Mouse (Mus musculus) midbrain, postnatal 0 days (tissue): ENCODE results near the gene Tbc1d10b. TPM values are rescaled to one million over a fixed set of nuclear protein-coding genes. Genes with fewer than 3 reads are reported as not detected.
A peak's percentile ranks its signal among the peaks of the same experiment; 100 is the strongest.

Source experiments
- ATAC-seq: fragments of 200-750 bp; cut with Nextera tagmentation; 2 replicates; pipeline ENCODE4 v1.8.0; 2017; ENCODE audit warnings: moderate number of reproducible peaks, mild to moderate bottlenecking, moderate TSS enrichment, moderate library complexity; ENCODE audit not compliant: low FRiP score
- DNase-seq: peaks from one replicate; pipeline ENCODE4 v3.0.0-alpha.2; 2015; ENCODE audit warnings: low spot score
- H3K27ac ChIP-seq: fragments of 300-500 bp; sonication (generic); 2 replicates; pipeline ENCODE4 v1.5.1; 2014; ENCODE audit warnings: low read depth, mild to moderate bottlenecking, low read length, mixed read lengths
- H3K27me3 ChIP-seq: fragments of 300-500 bp; sonication (generic); 2 replicates; pipeline ENCODE4 v1.6.1; 2014; ENCODE audit warnings: low read length, control low read depth, mixed read lengths; ENCODE audit not compliant: insufficient read depth
- H3K36me3 ChIP-seq: fragments of 300-500 bp; sonication (generic); 2 replicates; pipeline ENCODE4 v1.6.1; 2014; ENCODE audit warnings: low read length, control low read depth, mixed read lengths; ENCODE audit not compliant: insufficient read depth
- H3K4me1 ChIP-seq: fragments of 300-500 bp; sonication (generic); 2 replicates; pipeline ENCODE4 v1.6.1; 2014; ENCODE audit warnings: mild to moderate bottlenecking, control low read depth, antibody characterized with exemption, low read length, mixed read lengths; ENCODE audit not compliant: insufficient read depth
- H3K4me2 ChIP-seq: fragments of 300-500 bp; sonication (generic); 2 replicates; pipeline ENCODE4 v1.6.1; 2014; ENCODE audit warnings: low read depth, mild to moderate bottlenecking, low read length, mixed read lengths; ENCODE audit not compliant: poor library complexity, severe bottlenecking
- H3K4me3 ChIP-seq: fragments of 300-500 bp; sonication (generic); 2 replicates; pipeline ENCODE4 v1.5.1; 2014; ENCODE audit warnings: low read depth, mild to moderate bottlenecking, low read length, moderate library complexity
- H3K9ac ChIP-seq: fragments of 300-500 bp; sonication (generic); replicated peaks from 2 replicates; pipeline ENCODE4 v1.6.1; 2014; ENCODE audit warnings: mild to moderate bottlenecking, low read length, moderate library complexity, mixed read lengths; ENCODE audit not compliant: poor library complexity, severe bottlenecking
- H3K9me3 ChIP-seq: fragments of 300-500 bp; sonication (generic); 2 replicates; pipeline ENCODE4 v1.6.1; 2016; ENCODE audit warnings: low read length, control low read depth
- CTCF ChIP-seq: IDR thresholded peaks from 2 replicates; pipeline ENCODE4 v1.5.1; 2016; ENCODE audit warnings: antibody characterized with exemption, mild to moderate bottlenecking
- WGBS: fragments of 180-500 bp; shearing (Covaris S2); extraction: QIAGEN DNeasy Blood & Tissue Kit; methylation state at CpG from one replicate; pipeline ENCODE4 v1.1.7; 2014; 5-methylcytosine and 5-hydroxymethylcytosine counted together
- polyA plus RNA-seq: library from polyadenylated mRNA; unstranded; fragments of >200 nt; fragmentation: Nextera tagmentation; extraction: Ambion mirVana; gene quantifications from 2 replicates; pipeline ENCODE4 v1.2.1, GENCODE M21; 2015
- total RNA-seq: library from RNA; depleted of rRNA; stranded (reverse); fragments of >200 nt; gene quantifications from 2 replicates; pipeline ENCODE4 v1.2.3, GENCODE M21; 2014

The Tbc1d10b gene
- total and polyA plus RNA-seq, 2 experiments from 2014 or later: 28.7 to 72.3 TPM

DNA sequence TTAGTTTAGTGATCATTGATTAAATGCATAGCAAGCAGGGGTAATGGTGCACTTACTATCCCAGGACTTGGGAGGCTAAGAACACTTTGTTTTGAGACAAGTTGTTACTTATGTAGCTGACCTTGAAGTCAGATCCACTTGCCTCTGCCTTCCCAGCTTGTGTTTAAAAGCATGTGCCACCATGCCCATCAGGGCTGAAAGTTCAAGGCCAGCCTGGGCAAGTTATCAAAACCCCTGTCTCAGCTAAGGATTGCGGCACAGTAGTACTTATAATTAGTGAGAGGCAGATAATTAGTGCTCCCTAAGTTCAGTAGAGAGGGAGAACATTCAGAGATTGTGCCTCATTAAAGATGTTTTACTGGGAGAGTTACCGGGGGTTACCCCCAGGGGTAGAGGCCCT lies 26.5 kb upstream of the Tbc1d10b start:
- Histone ChIP-seq H3K4me3 (no peak overlapping the region), H3K27ac (no peak overlapping the region), H3K9me3 (no peaks in the 10 kb centered on the region), H3K27me3 (no peaks in the 10 kb centered on the region), H3K4me1 (peaks cover 17% of the 10 kb centered on the region), H3K4me2 (no peak overlapping the region), H3K36me3 (peaks cover 17% of the 10 kb centered on the region), H3K9ac (no peak overlapping the region)
- 95% methylated on average over 2 of the region's 2 CpGs for WGBS
- no peak for DNase-seq
- no peak for TF ChIP-seq CTCF
- no peak for ATAC-seq

DNA sequence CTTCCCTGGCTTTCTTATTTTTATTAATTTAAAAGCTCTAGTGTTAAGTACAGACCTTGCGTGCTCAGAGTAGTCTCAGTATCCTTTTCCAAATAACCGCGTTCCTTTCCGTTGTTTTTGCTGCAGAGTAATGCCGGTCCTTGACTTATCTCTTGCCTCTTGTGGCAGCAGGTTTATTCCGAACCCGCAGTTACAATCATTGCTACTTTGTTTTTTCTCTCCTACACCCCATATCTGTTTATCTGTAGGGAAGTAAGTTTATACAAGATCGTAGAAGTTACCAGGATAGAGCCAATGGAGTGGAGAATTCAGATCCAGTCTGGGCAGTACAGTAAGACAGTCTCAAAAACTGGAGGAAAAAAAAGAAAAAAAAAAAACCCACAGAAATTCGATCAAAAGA lies 25.5 kb upstream of the Tbc1d10b start:
- Histone ChIP-seq H3K4me3 (peak overlapping the region; percentile 96), H3K9me3 (no peaks in the 10 kb centered on the region), H3K4me2 (peak overlapping the region; percentile 68), H3K27me3 (no peaks in the 10 kb centered on the region), H3K9ac (peak overlapping the region; percentile 97), H3K27ac (peak overlapping the region; percentile 99), H3K4me1 (peaks cover 17% of the 10 kb centered on the region), H3K36me3 (peaks cover 17% of the 10 kb centered on the region)
- 5% methylated on average over 9 of the region's 9 CpGs for WGBS
- ATAC-seq (no peak), DNase-seq (no peak)
- no peak for TF ChIP-seq CTCF

DNA sequence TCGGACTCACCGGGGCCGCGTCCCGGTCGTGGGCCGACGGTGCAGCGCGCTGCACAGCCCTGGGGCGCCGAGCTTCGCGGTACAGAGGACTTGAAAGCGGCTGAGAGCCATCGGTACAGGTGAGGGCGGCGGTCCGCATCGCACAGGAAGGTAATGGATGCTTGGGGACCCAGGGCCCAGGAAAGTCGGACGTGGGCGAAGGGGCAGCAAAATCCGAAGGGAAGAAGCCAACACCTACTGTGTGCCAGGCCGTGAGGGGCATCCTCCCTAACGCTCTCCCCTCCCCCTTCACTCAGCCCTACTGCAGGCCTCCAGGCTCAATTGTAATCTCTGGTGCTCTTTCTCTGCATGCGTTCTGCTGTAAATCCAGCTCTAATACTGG lies 25.1 kb upstream of the Tbc1d10b start:
- Histone ChIP-seq H3K4me2 (peak overlapping the region; percentile 68), H3K9me3 (no peaks in the 10 kb centered on the region), H3K27me3 (no peaks in the 10 kb centered on the region), H3K9ac (peak overlapping the region; percentile 97), H3K27ac (peak overlapping the region; percentile 99), H3K4me1 (peaks cover 17% of the 10 kb centered on the region), H3K4me3 (peak overlapping the region; percentile 96), H3K36me3 (peaks cover 17% of the 10 kb centered on the region)
- TF ChIP-seq CTCF: no peak
- peak; percentile 42 for DNase-seq
- 1% methylated on average over 20 of the region's 27 CpGs for WGBS
- no peak; the same call in 1 of the 2 replicates for ATAC-seq

DNA sequence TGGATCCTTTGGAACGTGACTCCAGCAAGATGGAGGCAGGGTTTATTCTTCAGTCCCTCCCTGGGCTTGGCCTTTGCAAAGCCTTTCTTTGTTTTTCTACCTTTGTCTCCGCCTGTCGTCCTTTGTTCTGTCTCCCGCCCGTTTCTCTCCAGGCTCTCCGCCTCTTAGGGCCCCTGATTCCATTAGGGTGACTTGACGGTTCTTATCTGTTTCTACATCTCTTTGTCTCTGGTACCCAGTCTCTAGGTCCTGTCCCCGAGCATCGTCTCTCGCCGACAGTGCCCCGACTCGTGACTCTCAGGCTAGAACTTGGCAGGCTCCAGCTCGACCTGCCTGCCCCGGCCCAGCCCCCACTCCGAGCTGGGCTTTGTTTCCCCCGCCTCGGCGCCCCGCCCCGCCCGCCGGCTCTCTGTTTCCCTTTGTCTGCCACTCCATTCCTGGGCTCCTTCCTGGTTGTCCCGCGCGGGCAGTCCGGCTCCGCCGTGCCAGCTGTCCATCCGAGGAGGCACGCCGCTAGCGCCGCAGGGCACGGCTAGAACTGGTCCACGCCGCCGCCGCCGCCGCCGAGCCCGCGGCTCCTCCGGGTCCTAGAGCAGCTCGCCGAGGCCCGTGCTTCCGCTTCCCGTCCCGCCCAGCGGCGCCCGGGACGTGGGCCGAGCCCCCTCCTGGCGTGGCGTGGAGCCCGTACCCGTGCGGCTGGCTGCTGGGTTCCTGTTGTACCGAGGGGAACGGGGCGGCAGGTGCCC lies 24.5 kb upstream of the Tbc1d10b start, which contains the start of the genes Zfp553 and Sept1:
Zfp553 (plus strand) TSS at position 440 of the 746 bp plus-strand sequence.
Sept1 (minus strand) TSS at position 509 of the 746 bp plus-strand sequence.
- Histone ChIP-seq H3K9me3 (no peaks in the 10 kb centered on the region), H3K4me2 (peak within 1 kb of the TSS; percentile 68), H3K27me3 (no peaks in the 10 kb centered on the region), H3K4me3 (peak within 1 kb of the TSS; percentile 96), H3K27ac (peak within 1 kb of the TSS; percentile 99), H3K9ac (peak within 1 kb of the TSS; percentile 97), H3K4me1 (peaks cover 17% of the 10 kb centered on the region), H3K36me3 (peaks cover 17% of the 10 kb centered on the region)
- under 1% methylated on average over 61 of the region's 64 CpGs for WGBS
- TF ChIP-seq CTCF: no peak
- ATAC-seq (peak; percentile 90), DNase-seq (peak; percentile 94)

DNA sequence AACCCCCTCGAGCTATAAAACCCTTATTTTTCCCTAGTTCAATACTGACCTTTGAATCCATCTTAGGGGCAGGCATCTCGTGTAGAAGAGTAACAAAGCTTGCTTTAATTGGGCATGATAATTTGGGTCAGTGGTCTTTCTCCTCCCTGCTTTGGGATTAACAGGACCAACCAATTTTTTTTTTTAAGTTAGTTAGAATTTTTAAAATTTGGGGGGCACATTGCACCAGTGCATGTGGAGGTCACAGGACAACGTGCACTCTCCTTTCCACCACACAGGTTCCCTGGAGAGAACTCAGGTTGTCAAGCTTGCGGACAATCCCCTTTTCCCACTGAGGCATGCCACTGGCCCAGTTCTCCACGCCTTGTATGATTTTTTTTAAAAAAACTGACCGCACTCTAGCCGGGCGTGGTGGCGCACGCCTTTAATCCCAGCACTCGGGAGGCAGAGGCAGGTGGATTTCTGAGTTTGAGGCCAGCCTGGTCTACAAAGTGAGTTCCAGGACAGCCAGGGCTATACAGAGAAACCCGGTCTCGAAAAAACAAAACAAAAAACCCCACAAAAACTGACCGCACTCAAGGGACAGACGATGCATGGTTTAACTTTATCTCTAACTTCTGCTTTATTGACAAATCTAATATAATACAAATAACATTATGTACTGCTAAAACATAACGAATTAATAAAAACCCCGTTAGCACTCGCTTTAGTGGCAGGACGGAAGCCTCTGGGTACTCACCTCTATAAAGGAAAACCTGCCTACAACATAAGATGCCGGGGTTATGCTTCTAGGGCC lies 23.8 kb upstream of the Tbc1d10b start:
- TF ChIP-seq CTCF: no peak
- peaks cover 17% of the 10 kb centered on the region for H3K36me3 ChIP-seq
- H3K9me3 ChIP-seq: no peaks in the 10 kb centered on the region
- H3K27ac ChIP-seq: peak overlapping the region; percentile 99
- peak overlapping the region; percentile 96 for H3K4me3 ChIP-seq
- H3K4me1 ChIP-seq: peaks cover 17% of the 10 kb centered on the region
- peak overlapping the region; percentile 97 for H3K9ac ChIP-seq
- peak overlapping the region; percentile 68 for H3K4me2 ChIP-seq
- DNase-seq: no peak
- no peaks in the 10 kb centered on the region for H3K27me3 ChIP-seq
- ATAC-seq: no peak; the same call in 1 of the 2 replicates
- WGBS: 4% methylated on average over 20 of the region's 20 CpGs

DNA sequence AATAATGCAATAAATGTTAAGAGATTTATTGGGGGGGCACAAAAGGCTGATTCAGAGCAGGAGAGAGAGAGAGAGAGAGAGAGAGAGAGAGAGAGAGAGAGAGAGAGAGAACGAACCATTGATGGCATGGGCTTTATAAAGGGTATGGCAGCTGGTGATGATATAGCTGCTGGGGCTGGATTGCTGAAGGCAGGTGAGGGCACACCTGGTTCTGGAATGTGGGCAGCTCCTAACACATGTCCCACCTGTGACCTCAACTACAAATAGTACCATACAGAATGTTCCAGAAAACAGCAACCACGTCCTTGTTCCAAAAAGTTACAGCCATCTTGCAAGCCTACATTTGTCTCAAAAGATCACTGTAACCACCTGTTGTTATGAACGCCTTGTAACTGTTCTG lies 23.1 kb upstream of the Tbc1d10b start:
- no peaks in the 10 kb centered on the region for H3K9me3 ChIP-seq
- peaks cover 11% of the 10 kb centered on the region for H3K36me3 ChIP-seq
- no peak for DNase-seq
- peak overlapping the region; percentile 96 for H3K4me3 ChIP-seq
- peak overlapping the region; percentile 68 for H3K4me2 ChIP-seq
- peaks cover 17% of the 10 kb centered on the region for H3K4me1 ChIP-seq
- TF ChIP-seq CTCF: no peak
- WGBS: 67% methylated on average over 3 of the region's 3 CpGs
- no peak overlapping the region for H3K9ac ChIP-seq
- 0 out of 2 replicates have a peak overlapping the region, but pooled peaks have one; percentile 8 for H3K27ac ChIP-seq
- no peaks in the 10 kb centered on the region for H3K27me3 ChIP-seq
- ATAC-seq: no peak
